21 mouse cellular contexts compared by ENCODE assay signal in the genomic region with DNA sequence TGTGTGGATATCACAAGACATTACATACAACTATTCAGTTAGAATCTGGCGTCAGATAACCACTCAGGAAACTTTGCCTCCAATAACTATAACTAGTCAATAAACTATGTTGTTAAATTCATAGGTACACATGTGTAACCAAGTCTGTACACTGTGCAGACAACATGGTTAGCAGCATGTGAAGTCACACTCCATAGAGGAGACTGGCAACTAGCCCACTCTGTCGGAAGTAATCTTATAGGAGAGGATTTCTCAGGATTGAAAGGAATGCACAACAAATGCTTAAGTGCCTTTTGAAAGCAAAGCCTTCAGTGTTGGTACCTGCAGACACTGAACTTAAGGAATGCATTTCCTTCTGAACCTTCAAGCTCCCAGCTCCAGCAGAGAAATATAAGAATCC.
"Had no signal": no experiment of that assay in that cellular context is flagged by ENCODE, and none has a peak within 500 bp of the region (broad histone marks: within the 10 kb centered on the region; RNA-seq: fewer than 3 reads in every experiment).

No protein-coding gene starts in this region.

- H3K27me3 ChIP-seq: liver, embryonic 13.5 days; lung, embryonic 15.5 days; midbrain, embryonic 15.5 days; neural tube, embryonic 12.5 days; neural tube, embryonic 15.5 days had no signal

- H3K9ac ChIP-seq: liver, embryonic 13.5 days; lung, embryonic 15.5 days; midbrain, embryonic 15.5 days; neural tube, embryonic 12.5 days; neural tube, embryonic 15.5 days had no signal

- H3K9me3 ChIP-seq: liver, embryonic 13.5 days; lung, embryonic 15.5 days; midbrain, embryonic 15.5 days; neural tube, embryonic 12.5 days; neural tube, embryonic 15.5 days had no signal

- H3K4me1 ChIP-seq: liver, embryonic 13.5 days had no signal

- H3K36me3 ChIP-seq: liver, embryonic 13.5 days; lung, embryonic 15.5 days; midbrain, embryonic 15.5 days; neural tube, embryonic 12.5 days; neural tube, embryonic 15.5 days had no signal

- H3K4me3 ChIP-seq: layer of hippocampus, adult 2 months; liver, embryonic 13.5 days; lung, embryonic 15.5 days; midbrain, embryonic 15.5 days; neural tube, embryonic 12.5 days; neural tube, embryonic 15.5 days had no signal

- DNase-seq: kidney, adult 18-20 months; kidney, adult 9 months; kidney, postnatal 14 days; kidney, postnatal 4 days; layer of hippocampus, adult 9-11 months; liver, embryonic 13.5 days; lung, postnatal 4 days; retina, postnatal 1 day; right cerebral cortex, postnatal 25 days; spleen, adult 18-20 months; thymus, adult 2 months; thymus, postnatal 14 days; thymus, postnatal 4 days had no signal

- ATAC-seq: inflammation-experienced regulatory T-cells, adult 6 months; intestine, embryonic 16.5 days; midbrain, embryonic 15.5 days had no signal

- H3K27ac ChIP-seq: layer of hippocampus, adult 2 months; liver, embryonic 13.5 days; lung, embryonic 15.5 days; midbrain, embryonic 15.5 days; neural tube, embryonic 12.5 days; neural tube, embryonic 15.5 days had no signal

- H3K4me2 ChIP-seq: liver, embryonic 13.5 days; lung, embryonic 15.5 days; midbrain, embryonic 11.5 days; midbrain, embryonic 15.5 days; neural tube, embryonic 12.5 days; neural tube, embryonic 15.5 days had no signal
